Mouse (Mus musculus) heart, postnatal 36 days (tissue): ENCODE results near the gene Farp2. TPM values are rescaled to one million over a fixed set of nuclear protein-coding genes. Genes with fewer than 3 reads are reported as not detected.
"Not testable (repeated sequence)": the region's sequence is repeated elsewhere in the genome, so short reads cannot be mapped to it uniquely, and the experiment has no call there.

Experiments
- DNase-seq, 2 experiments: peaks; one replicate each; pipeline ENCODE4 v3.0.0; 2021 to 2022
- intact Hi-C: fragments of 180-260 bp; cut with DNase I; formaldehyde crosslinking; loops from one replicate; pipeline ENCODE4 v1.15.1; 2025
- total RNA-seq, 2 experiments: library from RNA; stranded (reverse); gene quantifications; 2 replicates each; pipeline ENCODE4 v1.2.3; 2021

The Farp2 gene
- total RNA-seq, 2 experiments from 2014 or later: 19.5 to 20.2 TPM

DNA sequence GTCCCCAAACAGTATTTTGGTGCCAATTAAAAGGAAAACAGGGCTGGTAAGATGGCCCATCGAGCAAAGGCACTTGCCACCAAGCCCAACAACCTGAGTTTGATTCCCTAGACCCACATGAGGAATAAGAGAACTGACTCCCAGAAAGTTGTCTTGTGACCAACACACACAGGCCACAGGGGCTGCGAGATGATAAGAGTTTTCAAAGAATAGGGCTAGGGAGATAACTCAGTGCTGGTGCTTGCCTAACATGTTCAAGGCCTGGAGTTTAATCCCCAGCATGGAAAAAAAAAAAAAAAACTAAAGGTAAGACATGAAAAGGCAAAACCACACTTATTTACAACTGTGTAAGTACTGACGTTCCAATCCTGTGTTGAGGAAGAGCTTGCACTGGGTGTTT is 118.9 kb downstream of the Farp2 start:
- intact Hi-C loops: loop anchor here (5.0 kb wide), 1 partner anchor 118 kb away; the partner anchor contains the start of gene Farp2
- no peak for DNase-seq

- DNase-seq: no peak
These were observed 120.8 kb downstream of the Farp2 start for GRCm38 (mm10) chr1:93632723-93633122.

GRCm38 (mm10) chr1:93634481-93634891 is 122.6 kb downstream of the Farp2 start:
- DNase-seq: peak; percentile 46 to 55
- intact Hi-C loops: loop anchor here (5.0 kb wide), 1 partner anchor 122 kb away; the partner anchor contains the start of gene Farp2

More at GRCm38 (mm10) chr1:93632723-93633122, 120.8 kb downstream of the Farp2 start:
- intact Hi-C loops: loop anchor here (5.0 kb wide), 1 partner anchor 120 kb away; the partner anchor contains the start of gene Farp2

DNA sequence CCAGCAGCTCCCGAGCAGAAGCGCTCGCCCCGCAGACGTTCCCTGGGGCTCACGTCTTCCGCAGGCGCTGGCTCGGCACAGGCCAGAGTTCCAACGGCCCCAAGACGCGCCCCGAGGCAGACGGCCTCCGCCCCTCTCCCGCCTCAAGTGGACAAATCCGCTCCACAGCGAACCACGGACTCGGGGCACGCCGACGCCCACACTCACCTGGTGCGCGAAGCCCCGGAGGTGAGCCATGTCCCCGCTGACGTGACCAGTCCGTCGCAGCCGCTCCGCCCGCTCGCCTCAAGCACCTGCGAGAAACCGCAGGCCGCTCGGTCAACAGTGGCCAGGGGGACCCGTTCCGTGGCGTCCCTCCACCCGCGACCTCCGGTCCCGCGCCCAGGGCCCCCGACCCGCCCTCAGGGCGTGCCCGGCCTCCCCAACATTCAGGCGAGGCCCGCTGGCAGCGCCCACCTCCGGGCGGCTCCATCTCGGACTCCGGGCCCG is 123.3 kb downstream of the Farp2 start:
- intact Hi-C loops: loop anchor here (1.0 to 5.0 kb wide), 2 partner anchors 167 to 292 kb away; partner anchors contain the start of genes Dtymk, Ing5 and Pask

DNA sequence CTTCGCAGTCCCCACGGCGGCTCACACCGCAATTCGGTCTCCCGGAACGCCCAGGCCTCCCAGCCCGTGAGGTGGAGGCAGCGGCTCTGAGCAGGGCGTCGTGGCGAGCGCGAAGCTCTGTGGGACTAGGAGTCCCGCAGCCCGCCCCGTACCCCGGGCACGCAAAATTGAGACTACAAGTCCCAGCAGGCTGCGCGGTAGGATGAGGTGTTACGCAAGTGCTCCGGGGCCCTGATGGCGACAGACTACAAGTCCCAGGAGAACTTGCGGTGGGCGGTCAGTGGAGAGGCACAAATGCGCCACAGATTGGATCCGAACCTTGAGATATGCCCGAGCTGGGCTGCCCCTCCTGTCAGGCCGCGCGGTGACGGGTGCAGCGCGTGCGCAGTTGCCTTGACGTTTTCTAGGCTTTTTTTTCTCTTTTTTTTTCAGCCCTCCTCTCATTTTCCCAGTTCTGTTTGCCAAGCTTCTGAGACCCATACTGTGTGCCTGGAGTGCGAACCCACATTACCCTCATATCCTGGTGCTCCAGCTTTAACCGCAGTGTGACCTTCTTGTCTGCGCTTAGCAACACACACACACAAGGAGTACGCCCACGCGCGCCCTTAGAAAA is 123.8 kb downstream of the Farp2 start:
- DNase-seq: peak; percentile 96 to 97
- intact Hi-C loops: loop anchor here (1.0 to 5.0 kb wide), 2 partner anchors 167 to 292 kb away; partner anchors contain the start of genes Dtymk, Ing5 and Pask

More for the DNA sequence above, 123.3 kb downstream of the Farp2 start:
- DNase-seq: peak in 1 of 2 experiments; percentile 48

DNA sequence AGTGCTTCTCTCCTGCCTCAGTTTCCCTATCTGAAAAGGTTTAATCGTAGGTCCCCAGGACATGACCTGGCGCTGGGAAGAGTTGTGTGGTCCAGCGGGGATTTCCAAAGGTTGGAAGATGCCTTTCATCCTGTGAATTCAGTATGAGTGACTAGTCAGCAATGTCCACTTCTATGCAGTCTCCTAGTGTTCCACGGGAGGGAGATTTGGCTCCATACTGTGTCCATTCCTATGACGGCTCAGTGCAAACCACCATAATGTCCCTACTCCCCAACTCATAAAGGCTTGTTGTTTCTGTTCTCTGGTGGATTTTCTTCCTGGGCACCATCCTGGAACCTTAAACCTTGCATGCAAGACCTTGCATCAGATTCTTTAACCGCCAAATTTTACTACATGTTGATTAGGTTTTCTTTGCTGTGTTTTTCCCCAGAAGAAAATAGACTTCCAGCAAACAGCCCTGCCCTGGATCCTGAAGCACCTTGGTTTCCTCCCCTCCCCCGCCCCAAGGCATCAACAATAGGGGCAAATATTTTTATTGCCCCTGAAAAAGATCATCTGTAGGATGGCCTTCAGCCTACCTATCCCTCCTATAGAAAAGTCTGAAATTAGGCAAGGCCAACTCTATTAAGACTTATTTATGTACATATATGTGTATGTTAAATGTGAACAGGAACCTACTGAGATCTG is 124.5 kb downstream of the Farp2 start:
- intact Hi-C loops: loop anchor here (5.0 kb wide), 1 partner anchor 166 kb away; the partner anchor contains the start of genes Dtymk and Ing5
- no peak for DNase-seq

- DNase-seq: no peak
- intact Hi-C loops: no loop called here
These were observed 130.1 kb downstream of the Farp2 start for GRCm38 (mm10) chr1:93641978-93642377.

DNA sequence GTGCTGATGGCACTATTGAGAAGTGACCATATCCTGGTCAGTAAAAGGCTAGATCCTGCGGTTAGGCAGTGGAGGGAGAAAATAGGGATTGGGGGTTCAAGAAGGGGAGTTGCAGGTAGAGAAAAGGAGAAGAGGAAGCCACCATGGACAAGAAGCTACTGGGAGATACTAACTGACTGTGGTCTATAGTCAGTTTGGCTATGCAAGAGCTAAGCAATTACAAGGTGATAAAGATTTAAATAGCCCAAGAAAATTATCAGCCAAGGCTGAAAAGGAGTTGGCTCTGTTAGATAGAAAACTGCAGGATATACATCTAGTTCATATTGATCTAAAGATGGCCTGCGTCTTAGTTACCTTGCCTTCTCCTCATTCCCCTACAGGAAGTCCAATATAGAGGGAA is 130.8 kb downstream of the Farp2 start:
- intact Hi-C loops: no loop called here
- no peak for DNase-seq

DNA sequence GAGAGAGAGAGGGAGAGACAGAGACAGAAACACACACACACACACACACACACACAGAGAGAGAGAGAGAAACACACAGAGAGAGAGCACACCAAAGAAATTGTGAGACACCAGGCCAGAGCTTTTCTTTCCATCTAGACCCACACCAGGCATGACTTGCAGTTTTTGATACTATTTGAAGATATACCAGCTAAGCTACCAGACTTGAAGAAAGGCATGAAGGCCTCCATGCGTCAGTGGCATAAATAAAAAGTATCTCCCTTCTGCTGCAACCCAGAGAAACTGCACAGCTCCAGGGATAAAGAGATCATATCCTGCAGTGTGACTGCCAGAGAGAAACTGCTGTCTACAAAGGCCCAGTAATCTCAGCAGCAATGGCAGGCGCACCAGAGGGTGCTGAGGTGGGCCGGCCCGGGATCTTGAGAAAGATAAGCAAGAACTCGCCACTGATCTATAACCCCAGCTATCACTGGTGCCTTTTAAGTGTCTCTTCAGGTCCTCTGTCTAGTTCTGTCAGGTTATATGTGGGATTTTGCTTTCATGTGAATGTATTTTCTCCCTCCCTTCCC is 137.8 kb downstream of the Farp2 start:
- intact Hi-C loops: no loop called here
- no peak for DNase-seq

GRCm38 (mm10) chr1:93654275-93654674 is 142.4 kb downstream of the Farp2 start:
- no peak for DNase-seq
- intact Hi-C loops: no loop called here

DNA sequence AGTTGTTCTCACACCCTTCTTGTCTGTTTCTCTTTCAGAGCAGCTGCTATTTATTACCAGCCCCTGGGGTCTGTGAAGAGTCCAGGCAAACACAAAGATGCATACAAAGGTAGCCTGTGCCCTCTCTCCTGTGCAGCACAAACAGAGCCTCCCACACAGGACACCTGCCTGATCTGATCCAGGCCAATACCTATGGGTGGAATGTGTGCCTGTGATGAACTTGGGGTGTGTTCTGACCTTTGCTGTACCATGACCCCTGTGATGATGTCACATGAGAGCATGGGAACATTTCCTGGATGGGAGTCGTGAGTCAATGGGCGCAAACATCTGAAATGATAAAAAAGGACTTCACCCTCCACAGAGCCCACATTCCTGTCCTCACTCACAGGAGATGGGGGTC is 142.9 kb downstream of the Farp2 start:
- no peak for DNase-seq
- intact Hi-C loops: no loop called here

GRCm38 (mm10) chr1:93656325-93657024 is 144.6 kb downstream of the Farp2 start:
- intact Hi-C loops: no loop called here
- no peak for DNase-seq

- no peak for DNase-seq
- intact Hi-C loops: no loop called here
These were observed 145.1 kb downstream of the Farp2 start for GRCm38 (mm10) chr1:93657025-93657360.

DNA sequence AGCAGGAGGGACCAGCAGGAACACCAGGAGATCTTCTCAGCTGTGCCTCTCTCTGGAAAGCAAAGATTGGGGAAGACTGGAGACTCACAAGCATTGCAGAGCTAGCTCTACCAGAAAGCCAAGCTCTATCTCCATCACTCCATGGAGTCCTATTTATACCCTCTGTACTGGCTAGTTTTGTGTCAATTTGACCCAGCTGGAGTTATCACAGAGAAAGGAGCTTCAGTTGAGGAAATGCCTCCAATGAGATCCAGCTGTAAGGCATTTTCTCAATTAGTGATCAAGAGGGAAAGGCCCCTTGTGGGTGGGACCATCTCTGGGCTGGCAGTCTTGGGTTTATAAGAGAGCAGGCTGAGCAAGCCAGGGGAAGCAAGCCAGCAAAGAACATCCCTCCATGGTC is 146.7 kb downstream of the Farp2 start, which contains the start of gene Stk25:
Gene Stk25, minus strand, starts transcription at position 101 of the 400 bp plus-strand sequence.
- intact Hi-C loops, DNase-seq: not testable (repeated sequence)

GRCm38 (mm10) chr1:93667760-93668400 is 156.0 kb downstream of the Farp2 start:
- DNase-seq: no peak

GRCm38 (mm10) chr1:93668791-93669548 is 157.1 kb downstream of the Farp2 start:
- peak; percentile 82 to 84 for DNase-seq
- intact Hi-C loops: loop anchor here (1.0 to 2.0 kb wide), 2 partner anchors 58 to 134 kb away; partner anchors contain the start of gene Ing5

More at GRCm38 (mm10) chr1:93667760-93668400, 156.0 kb downstream of the Farp2 start:
- intact Hi-C loops: loop anchor here (1.0 to 2.0 kb wide), 2 partner anchors 59 to 135 kb away; partner anchors contain the start of gene Ing5

DNA sequence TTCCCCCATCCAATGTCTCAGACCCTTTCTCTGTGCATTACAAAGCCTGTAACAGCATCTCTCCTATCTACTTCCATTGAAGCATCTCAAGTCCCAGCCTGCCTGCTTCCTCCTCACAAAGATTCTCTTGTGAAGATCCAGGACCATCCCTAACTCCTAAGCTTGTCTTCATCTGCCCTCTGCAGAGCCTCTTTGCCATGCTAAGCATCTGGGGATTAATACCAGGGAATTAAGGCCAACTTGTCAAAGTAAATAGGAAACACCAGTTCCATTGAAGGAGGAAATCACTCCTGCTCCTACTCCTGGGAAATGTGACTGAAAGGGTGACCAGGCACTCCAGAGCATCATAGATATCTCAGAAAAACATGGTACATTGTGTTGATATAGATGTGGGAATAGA is 158.1 kb downstream of the Farp2 start:
- DNase-seq: no peak
- intact Hi-C loops: loop anchor here (2.0 kb wide), 1 partner anchor 133 kb away; the partner anchor contains the start of gene Ing5
